Mouse (Mus musculus) olfactory bulb, adult 2 months (tissue): ENCODE results near the gene Stub1.

Experiments
- CTCF ChIP-seq: fragments of 200-500 bp; IDR thresholded peaks from 2 replicates; pipeline ENCODE4 v1.5.1; 2012; ENCODE audit warnings: low read depth, mild to moderate bottlenecking, low read length, moderate library complexity; ENCODE audit not compliant: insufficient read depth
- POLR2A ChIP-seq: fragments of 200-500 bp; IDR thresholded peaks from 2 replicates; pipeline ENCODE4 v1.6.1; 2012; ENCODE audit warnings: mild to moderate bottlenecking, low read depth, low read length, moderate library complexity; ENCODE audit not compliant: insufficient read depth

DNA sequence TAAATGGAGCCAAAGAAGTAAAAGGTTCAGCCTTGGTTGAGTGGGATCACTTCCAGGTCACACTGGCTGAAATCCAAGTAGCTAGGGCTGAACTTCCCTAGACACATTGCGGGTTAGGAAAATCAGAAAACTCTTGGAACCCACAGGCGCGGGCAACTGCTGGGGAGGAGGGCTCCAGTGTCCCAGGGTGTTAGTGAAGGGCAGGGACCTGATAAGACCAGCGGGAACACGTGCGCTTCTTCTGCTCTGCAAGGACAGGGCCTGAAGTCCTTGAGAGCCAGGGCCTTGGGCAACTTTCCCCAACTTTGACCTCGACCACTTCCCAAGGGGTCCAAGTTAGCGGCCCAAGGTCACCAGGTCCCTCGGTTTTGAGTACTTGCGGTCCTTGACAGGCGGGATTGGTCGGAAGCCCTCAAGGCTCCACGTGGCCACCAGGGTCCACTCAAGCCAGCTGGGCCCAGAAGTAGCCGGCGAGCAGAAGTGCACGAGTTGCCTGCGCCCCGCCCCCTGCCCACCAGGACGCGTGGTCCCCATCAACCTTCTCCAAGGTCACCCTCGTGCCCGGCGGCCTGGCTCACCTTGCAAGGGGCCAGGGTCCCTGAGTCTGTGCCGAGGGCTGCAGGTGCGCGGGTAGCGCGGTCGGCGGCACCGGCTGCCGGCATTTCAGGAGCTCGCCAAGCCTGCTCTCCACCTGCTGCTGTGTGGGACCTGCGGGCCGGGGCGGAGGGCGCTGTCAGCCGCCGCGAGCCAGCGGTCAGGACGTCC is 34.8 kb upstream of the Stub1 start:
- 0 out of 2 replicates have a peak, but pooled peaks have one; percentile 3 for TF ChIP-seq CTCF
- TF ChIP-seq POLR2A, result no peak
